Mouse (Mus musculus) left cerebral cortex, adult 9 months (tissue): Measurements from ENCODE around the gene Gm3043.
"Not testable (repeated sequence)": the region's sequence is repeated elsewhere in the genome, so short reads cannot be mapped to it uniquely, and the experiment has no call there.

Experiments used
- DNase-seq, 2 experiments: peaks; one replicate each; pipeline ENCODE4 v3.0.0; 2022; ENCODE audit warnings: low spot score in 2 of 2

Gm3043 gene

GRCm38 (mm10) chr14:3688483-3688882 is at the start of gene Gm3043:
Gene Gm3043, plus strand, starts transcription at chr14:3688783.
- not testable (repeated sequence) for DNase-seq

- DNase-seq, result not testable (repeated sequence)
These were observed 36.9 kb upstream of the Gm3043 start, which contains the start of gene Gm3020 for GRCm38 (mm10) chr14:3651730-3652129. Gene Gm3020, plus strand, starts transcription at chr14:3652030.
